Mouse (Mus musculus) olfactory bulb, adult 2 months (tissue): ENCODE measurements around the gene Pik3ip1. TPM values are rescaled to one million over a fixed set of nuclear protein-coding genes. Genes with fewer than 3 reads are reported as not detected.

ENCODE experiments used
- H3K27ac ChIP-seq: fragments of 200-500 bp; 2 replicates; pipeline ENCODE4 v1.5.1; 2012; ENCODE audit warnings: low read depth, low read length; ENCODE audit not compliant: insufficient read depth
- H3K4me1 ChIP-seq: fragments of 200-500 bp; 2 replicates; pipeline ENCODE4 v1.6.1; 2012; ENCODE audit warnings: low read length; ENCODE audit not compliant: control insufficient read depth, insufficient read depth
- H3K4me3 ChIP-seq: fragments of 200-500 bp; 2 replicates; pipeline ENCODE4 v1.5.1; 2012; ENCODE audit warnings: mild to moderate bottlenecking, low read depth, low read length, moderate library complexity; ENCODE audit not compliant: insufficient read depth
- CTCF ChIP-seq: fragments of 200-500 bp; IDR thresholded peaks from 2 replicates; pipeline ENCODE4 v1.5.1; 2012; ENCODE audit warnings: low read depth, mild to moderate bottlenecking, low read length, moderate library complexity; ENCODE audit not compliant: insufficient read depth
- POLR2A ChIP-seq: fragments of 200-500 bp; IDR thresholded peaks from 2 replicates; pipeline ENCODE4 v1.6.1; 2012; ENCODE audit warnings: mild to moderate bottlenecking, low read depth, low read length, moderate library complexity; ENCODE audit not compliant: insufficient read depth
- WGBS: fragments of 180-500 bp; shearing (Covaris S2); methylation state at CpG from one replicate; pipeline ENCODE4 v1.1.7; 2018; 5-methylcytosine and 5-hydroxymethylcytosine counted together
- polyA plus RNA-seq: library from polyadenylated mRNA; stranded (reverse); fragments of >200 nt; gene quantifications from 2 replicates; pipeline ENCODE4 v1.2.4, GENCODE M21; 2012; ENCODE audit warnings: low replicate concordance; ENCODE audit not compliant: missing spikeins, insufficient read depth, insufficient read length

Gene Pik3ip1
- polyA plus RNA-seq, 1 experiment = not detected

DNA sequence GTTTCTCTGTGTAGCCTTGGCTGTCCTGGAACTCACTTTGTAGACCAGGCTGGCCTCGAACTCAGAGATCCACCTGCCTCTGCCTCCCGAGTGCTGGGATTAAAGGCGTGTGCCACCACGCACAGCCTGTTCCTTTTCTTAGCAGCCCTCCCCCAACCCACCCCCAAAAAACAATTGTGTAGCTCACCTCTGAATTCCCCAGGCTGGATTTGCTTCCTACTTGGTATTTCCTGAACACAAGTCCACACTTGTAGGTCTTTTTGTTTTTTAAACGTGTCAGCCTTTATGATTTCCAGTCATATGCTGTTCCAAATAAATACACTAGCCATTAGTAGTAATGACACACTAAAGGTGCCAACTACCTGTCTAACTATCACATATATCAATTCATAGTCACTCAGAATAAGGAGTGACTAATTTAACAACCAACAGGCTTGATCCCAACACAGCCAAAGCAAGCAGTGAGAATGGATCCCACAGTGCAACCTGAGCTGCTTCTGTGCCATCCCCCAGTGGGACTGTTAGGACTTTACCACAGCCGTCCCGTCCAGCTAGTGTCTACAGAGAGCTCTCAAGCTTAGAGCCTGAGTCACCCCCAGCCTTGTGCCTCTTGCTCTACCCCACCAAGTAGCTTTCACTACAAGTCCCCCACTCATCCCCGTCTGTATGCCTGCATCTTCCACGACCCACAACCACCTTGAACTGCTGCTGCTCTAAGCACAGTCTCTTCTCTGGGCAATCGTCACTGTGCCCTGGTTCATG is 18.4 kb upstream of the Pik3ip1 start:
- WGBS = 83% methylated on average over 10 of the region's 10 CpGs
- H3K4me3 ChIP-seq = no peak overlapping the region
- no peaks in the 10 kb centered on the region for H3K4me1 ChIP-seq
- H3K27ac ChIP-seq = no peak overlapping the region
- no peak for TF ChIP-seq CTCF
- TF ChIP-seq POLR2A = no peak

DNA sequence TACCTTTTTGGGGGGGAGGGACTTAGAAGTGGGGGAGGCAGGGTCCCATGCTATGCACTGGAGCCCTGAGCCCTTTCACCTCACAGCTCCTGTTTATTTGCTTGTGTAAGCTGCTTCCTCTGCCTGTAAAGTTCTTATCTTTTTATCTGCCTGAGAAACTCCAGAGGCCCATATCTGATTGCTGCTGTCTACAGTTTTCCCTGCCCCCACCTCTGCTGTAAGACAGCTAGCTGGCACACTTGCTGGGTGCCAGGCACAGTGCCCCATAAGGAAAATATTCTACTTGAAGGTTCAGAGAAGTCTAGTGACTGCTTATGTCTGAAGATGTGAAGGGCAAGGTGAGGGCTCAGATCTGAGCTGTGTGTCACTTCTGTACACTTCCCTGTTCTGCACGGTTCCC is 16.9 kb upstream of the Pik3ip1 start:
- Histone ChIP-seq H3K27ac (no peak overlapping the region), H3K4me1 (no peaks in the 10 kb centered on the region), H3K4me3 (no peak overlapping the region)
- TF ChIP-seq POLR2A (no peak), CTCF (no peak)
- 91% methylated on average over 1 of the region's 1 CpGs for WGBS

DNA sequence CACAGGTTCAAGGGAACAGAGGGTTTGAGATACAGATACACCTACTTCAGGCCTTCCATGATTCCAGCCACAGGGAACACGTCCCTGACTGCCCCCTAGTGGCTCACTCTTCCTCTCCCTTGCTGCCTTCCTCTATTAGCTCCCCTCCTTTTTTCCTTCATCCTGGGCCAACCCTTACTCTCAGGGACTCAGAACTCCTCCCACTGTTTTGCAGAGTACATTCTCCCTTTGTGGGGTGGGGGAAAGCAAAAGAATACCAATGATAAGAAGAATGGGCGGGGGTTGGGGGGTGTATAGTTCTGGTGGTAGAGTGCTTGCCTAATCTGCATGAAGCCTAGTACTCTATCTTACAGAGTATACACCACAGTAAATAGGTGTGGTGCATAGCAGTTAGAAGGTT is 16.1 kb upstream of the Pik3ip1 start:
- Histone ChIP-seq H3K4me1 (no peaks in the 10 kb centered on the region), H3K27ac (no peak overlapping the region), H3K4me3 (no peak overlapping the region)
- WGBS = 40% methylated on average over 2 of the region's 2 CpGs
- TF ChIP-seq CTCF = peak; percentile 25; the same call in 1 of the 2 replicates
- no peak for TF ChIP-seq POLR2A

DNA sequence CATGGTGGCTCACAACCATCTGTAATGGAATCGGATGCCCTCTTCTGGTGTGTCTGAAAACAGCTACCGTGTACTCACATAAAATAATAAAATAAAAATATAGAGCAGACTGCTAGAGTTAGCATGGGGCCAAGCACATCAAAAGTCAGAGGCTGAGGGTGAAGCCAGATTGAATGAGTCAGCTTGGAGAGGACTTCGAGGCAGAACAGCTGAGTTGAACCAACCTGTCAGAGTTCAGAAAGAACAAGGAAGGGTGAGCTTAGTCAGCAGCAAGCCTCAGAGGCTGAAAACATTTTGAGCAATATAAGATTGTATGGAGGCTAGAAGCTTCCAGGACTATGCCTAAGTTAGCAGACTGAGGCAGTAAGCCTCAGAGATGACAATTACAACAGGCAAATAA is 11.9 kb upstream of the Pik3ip1 start:
- no peaks in the 10 kb centered on the region for H3K4me1 ChIP-seq
- no peak overlapping the region for H3K4me3 ChIP-seq
- TF ChIP-seq POLR2A (no peak), CTCF (no peak)
- WGBS = 79% methylated on average over 3 of the region's 3 CpGs
- H3K27ac ChIP-seq = no peak overlapping the region

DNA sequence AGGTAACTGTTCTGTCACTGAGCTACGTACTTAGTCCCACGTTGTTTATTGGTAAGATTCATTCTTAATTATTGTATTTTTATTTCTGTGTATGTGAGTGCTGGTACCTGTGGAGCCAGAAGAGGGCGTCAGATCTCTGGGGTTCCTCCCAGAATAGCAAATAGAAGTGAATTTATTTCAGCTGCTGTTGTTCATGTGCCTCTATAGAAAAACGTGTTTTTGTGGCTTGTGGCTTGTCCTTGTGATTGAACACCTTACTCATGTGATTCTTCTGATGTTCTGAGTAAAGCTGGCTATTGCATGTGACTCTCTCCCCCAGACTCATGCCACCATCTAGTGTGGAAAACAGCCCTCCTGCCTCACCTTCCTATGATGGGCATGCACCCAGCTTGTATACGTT is 1.9 kb upstream of the Pik3ip1 start:
- Histone ChIP-seq H3K27ac (no peak overlapping the region), H3K4me3 (no peak overlapping the region), H3K4me1 (peaks cover 13% of the 10 kb centered on the region)
- TF ChIP-seq POLR2A (no peak), CTCF (no peak)
- 76% methylated on average over 5 of the region's 5 CpGs for WGBS

DNA sequence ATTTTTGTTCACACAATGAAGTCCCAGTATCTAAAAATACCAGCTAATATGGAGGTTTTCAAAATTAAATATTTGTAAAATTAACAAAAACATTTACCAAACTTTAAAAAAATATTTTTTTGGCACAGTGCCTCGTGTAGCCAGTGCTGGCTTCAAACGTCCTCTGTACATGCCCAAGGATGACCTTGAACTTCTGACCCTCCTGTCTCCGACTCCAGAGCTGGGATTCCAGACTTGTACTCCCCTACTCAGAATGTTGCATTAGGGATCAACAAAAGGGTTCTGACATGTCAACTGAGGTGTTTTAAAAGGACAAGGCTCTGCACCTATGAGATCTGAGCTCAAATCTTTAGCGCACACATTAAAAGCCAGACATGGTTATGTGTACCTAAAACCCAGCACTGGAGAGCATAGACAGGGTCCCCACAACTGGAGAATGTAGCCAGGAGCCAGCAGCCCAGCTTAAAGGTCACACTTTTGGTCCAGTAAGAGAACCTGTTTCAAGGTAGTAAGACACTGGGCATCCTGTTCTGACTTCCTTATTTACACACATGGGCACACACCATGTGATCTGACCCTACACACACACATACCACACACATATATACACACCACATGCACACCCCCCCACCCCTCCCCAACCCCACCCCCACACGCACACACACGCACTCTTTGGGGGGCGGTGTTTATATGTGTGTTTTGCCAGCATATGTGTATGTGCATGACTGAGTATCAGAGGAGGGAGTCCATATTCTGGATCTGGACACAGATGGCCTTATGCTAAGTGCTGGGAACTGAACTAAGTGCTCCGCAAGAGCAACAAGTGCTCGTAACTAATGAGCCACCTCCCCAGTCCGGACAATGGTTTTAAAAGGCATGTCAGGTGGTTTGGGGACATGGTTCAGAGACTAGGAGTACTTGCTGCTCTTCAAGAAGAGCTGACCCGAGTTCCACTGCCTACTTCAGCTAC is 1.1 kb upstream of the Pik3ip1 start:
- WGBS = 75% methylated on average over 11 of the region's 11 CpGs
- no peak overlapping the region for H3K4me3 ChIP-seq
- no peak for TF ChIP-seq CTCF
- no peak for TF ChIP-seq POLR2A
- H3K27ac ChIP-seq = no peak overlapping the region
- H3K4me1 ChIP-seq = peaks cover 13% of the 10 kb centered on the region

DNA sequence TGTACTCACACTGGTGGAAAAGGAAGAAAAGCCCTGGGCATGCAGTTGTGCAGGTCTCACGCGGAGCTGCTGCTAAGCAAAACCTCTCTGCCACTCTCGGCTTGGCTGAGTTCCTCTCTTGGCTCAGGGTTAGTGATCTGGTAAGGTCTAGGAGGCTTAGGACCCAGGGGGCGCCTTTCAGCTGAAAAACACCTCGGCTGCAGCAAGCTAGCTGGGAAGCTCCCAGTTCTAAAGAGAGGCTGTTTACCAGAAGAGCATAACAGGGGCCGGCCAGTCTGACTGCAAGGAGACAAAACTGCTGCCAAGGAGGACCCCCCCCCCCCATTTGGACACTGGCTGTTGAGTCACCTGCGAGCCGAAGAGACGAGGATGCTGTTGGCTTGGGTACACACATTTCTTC is 365 bp downstream of the Pik3ip1 start:
- TF ChIP-seq POLR2A (peak; percentile 66), CTCF (no peak)
- Histone ChIP-seq H3K27ac (peak overlapping the region; percentile 89), H3K4me3 (peak overlapping the region; percentile 91), H3K4me1 (peaks cover 23% of the 10 kb centered on the region)
- WGBS = 0% methylated on average over 9 of the region's 9 CpGs

DNA sequence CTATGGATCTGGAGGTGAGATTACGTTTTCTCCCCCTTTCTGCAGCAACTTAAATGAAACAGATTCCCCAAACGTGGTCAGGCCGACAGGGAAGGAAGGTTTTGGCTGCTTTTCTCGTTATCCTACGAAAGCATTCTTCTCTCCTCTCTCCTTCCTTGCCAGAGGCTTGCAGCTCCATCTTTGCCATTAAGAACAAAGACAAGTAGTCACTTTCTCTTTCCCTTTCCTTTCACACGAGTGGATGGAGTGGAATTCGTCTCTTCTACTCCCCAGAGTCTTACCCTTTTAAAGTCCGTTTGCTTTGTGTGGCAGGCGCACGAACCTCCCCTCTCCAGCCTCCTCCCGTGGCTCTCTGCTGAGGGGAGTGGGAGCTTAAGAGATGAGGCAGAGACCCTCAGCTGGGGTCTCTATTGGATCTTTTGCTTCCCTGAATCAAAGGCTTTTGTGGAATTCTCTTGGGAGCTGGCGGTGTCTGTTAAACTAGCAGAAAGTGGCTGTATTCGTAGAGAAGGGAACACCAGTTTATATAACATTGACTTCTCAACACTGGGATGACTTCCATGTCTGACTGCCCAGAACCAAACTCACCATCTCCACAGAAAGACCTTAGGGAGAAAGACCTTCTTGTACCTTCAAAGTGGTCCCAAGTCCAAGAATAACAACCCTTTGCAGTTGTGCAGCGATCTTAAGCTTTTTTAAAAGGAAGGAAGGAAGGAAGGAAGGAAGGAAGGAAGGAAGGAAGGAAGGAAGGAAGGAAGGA is 970 bp downstream of the Pik3ip1 start:
- under 1% methylated on average over 14 of the region's 14 CpGs for WGBS
- H3K4me1 ChIP-seq = peaks cover 27% of the 10 kb centered on the region
- peak overlapping the region; percentile 91 for H3K4me3 ChIP-seq
- peak overlapping the region; percentile 89 for H3K27ac ChIP-seq
- no peak for TF ChIP-seq POLR2A
- TF ChIP-seq CTCF = no peak
